Mouse (Mus musculus) kidney, embryonic 16.5 days (tissue): ENCODE data around the gene Igsf9. TPM values are rescaled to one million over a fixed set of nuclear protein-coding genes. Genes with fewer than 3 reads are reported as not detected.

ENCODE experiments used
- ATAC-seq: fragments of 200-750 bp; cut with Nextera tagmentation; 2 replicates; pipeline ENCODE4 v1.8.0; 2017; ENCODE audit warnings: moderate TSS enrichment; ENCODE audit not compliant: low FRiP score, low TSS enrichment
- H3K27ac ChIP-seq: fragments of 300-500 bp; sonication (generic); 2 replicates; pipeline ENCODE4 v1.5.1; 2014; ENCODE audit warnings: low read length
- H3K27me3 ChIP-seq: fragments of 300-500 bp; sonication (generic); 2 replicates; pipeline ENCODE4 v1.6.1; 2014; ENCODE audit warnings: low read length, control low read depth, mixed read lengths; ENCODE audit not compliant: insufficient read depth
- H3K36me3 ChIP-seq: fragments of 300-500 bp; sonication (generic); 2 replicates; pipeline ENCODE4 v1.6.1; 2014; ENCODE audit warnings: low read length, control low read depth, mixed read lengths; ENCODE audit not compliant: insufficient read depth
- H3K4me1 ChIP-seq: fragments of 300-500 bp; sonication (generic); 2 replicates; pipeline ENCODE4 v1.6.1; 2014; ENCODE audit warnings: low read length, control low read depth, mixed read lengths; ENCODE audit not compliant: insufficient read depth
- H3K4me2 ChIP-seq: fragments of 300-500 bp; sonication (generic); replicated peaks from 2 replicates; pipeline ENCODE4 v1.6.1; 2014; ENCODE audit warnings: low read depth, low read length
- H3K4me3 ChIP-seq: fragments of 300-500 bp; sonication (generic); 2 replicates; pipeline ENCODE4 v1.5.1; 2014; ENCODE audit warnings: mild to moderate bottlenecking, low read length
- H3K9ac ChIP-seq: fragments of 300-500 bp; sonication (generic); replicated peaks from 2 replicates; pipeline ENCODE4 v1.6.1; 2014; ENCODE audit warnings: low read length
- H3K9me3 ChIP-seq: fragments of 300-500 bp; sonication (generic); 2 replicates; pipeline ENCODE4 v1.6.1; 2016; ENCODE audit warnings: low read length, control low read depth
- WGBS: fragments of 180-500 bp; shearing (Covaris S2); extraction: QIAGEN DNeasy Blood & Tissue Kit; methylation state at CpG from one replicate; pipeline ENCODE4 v1.1.7; 2014; 5-methylcytosine and 5-hydroxymethylcytosine counted together
- polyA plus RNA-seq: library from polyadenylated mRNA; unstranded; fragments of >200 nt; fragmentation: Nextera tagmentation; extraction: Ambion mirVana; gene quantifications from 2 replicates; pipeline ENCODE4 v1.2.1, GENCODE M21; 2015

Igsf9 gene
- 45.7 and 58.1 TPM in 2 replicates for polyA plus RNA-seq

- 0% methylated on average over 35 of the region's 38 CpGs for WGBS
- H3K9ac ChIP-seq, result peak within 1 kb of the TSS; percentile 70
- peak within 1 kb of the TSS; percentile 68 for H3K4me3 ChIP-seq
- peak; percentile 96 for ATAC-seq
- H3K9me3 ChIP-seq, result no peaks in the 10 kb centered on the region
- H3K36me3 ChIP-seq, result no peaks in the 10 kb centered on the region
- peak within 1 kb of the TSS; percentile 84 for H3K27ac ChIP-seq
- peaks cover 37% of the 10 kb centered on the region for H3K4me1 ChIP-seq
- peak within 1 kb of the TSS; percentile 79 for H3K4me2 ChIP-seq
- no peaks in the 10 kb centered on the region for H3K27me3 ChIP-seq
Measured at GRCm38 (mm10) chr1:172481540-172482280, at the start of gene Igsf9. Gene Igsf9 (plus strand): TSS chr1:172481788.

- no peaks in the 10 kb centered on the region for H3K36me3 ChIP-seq
- no peak overlapping the region for H3K4me3 ChIP-seq
- H3K27ac ChIP-seq, result peak overlapping the region; percentile 83
- peaks cover 34% of the 10 kb centered on the region for H3K4me1 ChIP-seq
- H3K9ac ChIP-seq, result no peak overlapping the region
- WGBS, result 22% methylated on average over 4 of the region's 4 CpGs
- no peak overlapping the region for H3K4me2 ChIP-seq
- no peaks in the 10 kb centered on the region for H3K9me3 ChIP-seq
- ATAC-seq, result peak; percentile 76
- no peaks in the 10 kb centered on the region for H3K27me3 ChIP-seq
Measured at GRCm38 (mm10) chr1:172431836-172432586, 49.6 kb upstream of the Igsf9 start.

- Histone ChIP-seq H3K4me1 (peaks cover 35% of the 10 kb centered on the region), H3K9ac (no peak overlapping the region), H3K4me3 (no peak overlapping the region), H3K27ac (peak overlapping the region; percentile 83), H3K9me3 (no peaks in the 10 kb centered on the region), H3K27me3 (no peaks in the 10 kb centered on the region), H3K4me2 (no peak overlapping the region), H3K36me3 (no peaks in the 10 kb centered on the region)
- WGBS, result 40% methylated on average over 3 of the region's 3 CpGs
- ATAC-seq, result no peak
Measured at GRCm38 (mm10) chr1:172432587-172432955, 49.0 kb upstream of the Igsf9 start.

- Histone ChIP-seq H3K4me3 (no peak overlapping the region), H3K9ac (no peak overlapping the region), H3K27me3 (no peaks in the 10 kb centered on the region), H3K36me3 (no peaks in the 10 kb centered on the region), H3K4me1 (peaks cover 35% of the 10 kb centered on the region), H3K27ac (peak overlapping the region; percentile 83), H3K4me2 (no peak overlapping the region), H3K9me3 (no peaks in the 10 kb centered on the region)
- ATAC-seq, result no peak
- 63% methylated on average over 20 of the region's 20 CpGs for WGBS
Measured at GRCm38 (mm10) chr1:172433012-172433850, 48.4 kb upstream of the Igsf9 start.

GRCm38 (mm10) chr1:172433851-172434165 lies 47.8 kb upstream of the Igsf9 start:
- H3K9me3 ChIP-seq, result no peaks in the 10 kb centered on the region
- H3K36me3 ChIP-seq, result no peaks in the 10 kb centered on the region
- peak overlapping the region; percentile 83 for H3K27ac ChIP-seq
- peaks cover 35% of the 10 kb centered on the region for H3K4me1 ChIP-seq
- no peak for ATAC-seq
- H3K9ac ChIP-seq, result no peak overlapping the region
- no peak overlapping the region for H3K4me2 ChIP-seq
- no peak overlapping the region for H3K4me3 ChIP-seq
- WGBS, result 67% methylated on average over 4 of the region's 4 CpGs
- no peaks in the 10 kb centered on the region for H3K27me3 ChIP-seq

GRCm38 (mm10) chr1:172436785-172437184 lies 44.8 kb upstream of the Igsf9 start:
- Histone ChIP-seq H3K36me3 (no peaks in the 10 kb centered on the region), H3K4me1 (peaks cover 23% of the 10 kb centered on the region), H3K9me3 (no peaks in the 10 kb centered on the region), H3K4me2 (no peak overlapping the region), H3K4me3 (no peak overlapping the region), H3K9ac (no peak overlapping the region), H3K27me3 (no peaks in the 10 kb centered on the region), H3K27ac (no peak overlapping the region)
- WGBS, result 17% methylated on average over 6 of the region's 6 CpGs
- peak; percentile 87 for ATAC-seq

GRCm38 (mm10) chr1:172438621-172439020 lies 43.0 kb upstream of the Igsf9 start:
- Histone ChIP-seq H3K4me1 (peaks cover 18% of the 10 kb centered on the region; the same call in 1 of the 2 replicates), H3K4me3 (no peak overlapping the region), H3K27me3 (no peaks in the 10 kb centered on the region), H3K9me3 (no peaks in the 10 kb centered on the region), H3K27ac (no peak overlapping the region), H3K36me3 (no peaks in the 10 kb centered on the region), H3K9ac (no peak overlapping the region), H3K4me2 (no peak overlapping the region)
- no peak for ATAC-seq
- WGBS, result 89% methylated on average over 2 of the region's 2 CpGs

- Histone ChIP-seq H3K36me3 (no peaks in the 10 kb centered on the region), H3K27ac (no peak overlapping the region), H3K4me2 (no peak overlapping the region), H3K9me3 (no peaks in the 10 kb centered on the region), H3K9ac (no peak overlapping the region), H3K4me1 (peaks cover 8% of the 10 kb centered on the region; the same call in 1 of the 2 replicates), H3K27me3 (no peaks in the 10 kb centered on the region), H3K4me3 (no peak overlapping the region)
- ATAC-seq, result no peak
- 82% methylated on average over 3 of the region's 3 CpGs for WGBS
Measured at GRCm38 (mm10) chr1:172440521-172440920, 41.1 kb upstream of the Igsf9 start.

- Histone ChIP-seq H3K4me2 (no peak overlapping the region), H3K27ac (no peak overlapping the region)
- WGBS, result 83% methylated on average over 9 of the region's 9 CpGs
Measured at GRCm38 (mm10) chr1:172441935-172442445, 39.6 kb upstream of the Igsf9 start.

More at GRCm38 (mm10) chr1:172441935-172442445, 39.6 kb upstream of the Igsf9 start:
- no peaks in the 10 kb centered on the region for H3K36me3 ChIP-seq
- H3K27me3 ChIP-seq, result no peaks in the 10 kb centered on the region
- no peak overlapping the region for H3K4me3 ChIP-seq
- H3K9ac ChIP-seq, result no peak overlapping the region
- ATAC-seq, result no peak
- H3K4me1 ChIP-seq, result 0 out of 2 replicates have a peak, but pooled peaks cover under 1% of the 10 kb centered on the region
- no peaks in the 10 kb centered on the region for H3K9me3 ChIP-seq
